Mouse (Mus musculus) WW6 (cell line): ENCODE measurements around the gene Rnf183.
"Not testable (repeated sequence)": the region's sequence is repeated elsewhere in the genome, so short reads cannot be mapped to it uniquely, and the experiment has no call there.

ENCODE experiments used
- DNase-seq: peaks from one replicate; pipeline ENCODE4 v3.0.0-alpha.2; 2013; ENCODE audit warnings: low read depth, low spot score

Rnf183 gene

DNA sequence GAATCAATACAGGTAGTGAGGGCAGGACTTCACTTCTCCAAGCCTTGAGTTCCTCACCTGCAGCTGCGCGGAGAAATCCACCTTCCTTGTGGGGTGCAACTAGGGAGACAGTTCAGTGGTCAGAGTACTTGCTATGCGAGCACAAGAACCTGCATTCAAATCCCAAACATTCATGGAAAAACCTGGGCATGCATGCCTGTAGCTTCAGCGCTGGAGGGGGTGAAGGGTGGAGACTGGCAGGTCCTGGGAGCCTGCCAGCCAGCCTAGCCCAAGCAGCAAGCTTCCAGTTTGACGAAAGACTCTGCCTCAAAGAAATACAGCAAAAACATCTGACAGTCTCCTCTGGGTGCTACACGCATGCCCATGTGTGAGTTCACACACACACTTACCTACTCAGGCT is at the start of gene Rnf183:
TSS of gene Rnf183 (minus strand) at position 172 of the 400 bp plus-strand sequence.
- DNase-seq, result no peak

DNA sequence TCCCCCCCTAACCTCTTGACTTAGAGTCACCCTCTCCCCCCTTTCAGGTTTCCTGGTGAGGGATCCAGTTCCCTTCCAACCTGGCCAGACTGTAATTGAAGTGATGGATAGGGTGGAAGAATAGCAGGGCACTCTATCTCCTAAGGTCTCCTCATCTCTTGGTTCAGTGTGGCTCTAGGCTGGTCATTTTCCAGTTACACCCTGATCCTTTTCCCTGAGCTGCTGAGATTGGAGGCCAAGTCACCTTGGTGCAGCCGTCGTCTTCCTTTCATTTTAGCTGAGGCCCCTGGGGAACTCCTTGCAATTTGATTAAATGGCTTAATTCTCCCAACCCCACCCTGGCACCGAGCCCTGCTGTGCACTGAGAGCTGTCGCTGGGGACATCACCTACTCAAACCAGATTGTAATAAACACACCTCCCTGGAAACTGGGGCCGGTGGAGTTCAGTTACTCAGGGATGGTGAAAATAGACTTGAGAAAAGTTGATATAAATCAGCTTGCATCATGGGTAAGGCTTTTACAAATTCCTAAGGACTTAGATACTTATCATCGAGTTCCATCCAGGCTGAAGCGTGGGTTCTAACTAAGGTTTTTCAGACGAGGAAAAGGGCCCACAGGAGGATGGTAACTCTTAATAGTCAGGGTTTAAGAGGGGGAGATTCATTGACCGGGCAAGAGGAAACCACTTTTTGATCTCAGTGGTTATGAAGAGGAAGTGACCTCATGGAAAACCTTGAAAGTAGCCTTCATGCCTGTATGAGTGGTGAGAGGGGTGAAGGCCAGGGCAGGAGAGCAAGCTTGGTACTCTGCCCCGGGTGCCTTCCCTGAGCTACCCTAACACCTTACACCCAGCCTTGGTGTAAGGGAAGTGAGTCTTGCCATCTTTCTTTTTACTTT is 45.9 kb upstream of the Rnf183 start:
- DNase-seq, result no peak

DNA sequence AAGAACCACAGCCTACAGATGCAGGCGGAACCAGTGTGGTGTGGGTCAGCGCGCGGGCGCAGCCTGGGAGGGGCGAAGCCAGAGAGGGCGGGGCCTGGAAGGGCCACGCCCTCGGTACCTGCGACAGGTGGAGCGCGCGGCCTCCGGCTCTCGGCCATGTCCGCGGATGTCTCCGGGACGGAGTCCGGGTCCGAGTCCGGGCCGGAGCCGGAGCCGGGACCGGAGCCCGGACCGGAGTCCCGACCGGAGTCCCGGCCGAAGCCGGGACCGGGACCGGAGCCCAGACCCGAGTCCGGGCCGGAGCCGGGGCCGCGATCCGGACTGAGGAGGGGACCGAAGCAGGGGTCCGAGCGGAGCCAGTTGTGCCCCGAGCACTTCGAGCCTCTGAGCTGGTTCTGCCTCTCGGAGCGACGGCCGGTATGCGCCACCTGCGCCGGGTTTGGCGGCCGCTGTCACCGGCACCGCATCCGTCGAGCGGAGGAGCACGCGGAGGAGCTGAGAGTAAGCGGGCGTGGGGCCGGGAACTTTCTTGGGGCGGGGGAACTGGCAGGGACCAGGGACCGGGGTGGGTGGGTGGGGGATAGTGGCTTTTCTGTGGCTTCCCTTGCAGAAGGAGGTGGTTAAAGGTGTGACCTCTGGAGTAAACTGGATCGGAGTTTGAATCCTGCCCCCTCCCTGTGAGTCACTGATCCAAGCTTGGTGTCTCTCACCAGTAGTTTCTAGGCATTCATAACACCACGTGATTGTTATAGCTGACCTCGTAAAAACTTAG is 45.1 kb upstream of the Rnf183 start, which contains the start of gene Bspry:
TSS of gene Bspry (plus strand) at position 117 of the 772 bp plus-strand sequence.
- peak; percentile 66 for DNase-seq

DNA sequence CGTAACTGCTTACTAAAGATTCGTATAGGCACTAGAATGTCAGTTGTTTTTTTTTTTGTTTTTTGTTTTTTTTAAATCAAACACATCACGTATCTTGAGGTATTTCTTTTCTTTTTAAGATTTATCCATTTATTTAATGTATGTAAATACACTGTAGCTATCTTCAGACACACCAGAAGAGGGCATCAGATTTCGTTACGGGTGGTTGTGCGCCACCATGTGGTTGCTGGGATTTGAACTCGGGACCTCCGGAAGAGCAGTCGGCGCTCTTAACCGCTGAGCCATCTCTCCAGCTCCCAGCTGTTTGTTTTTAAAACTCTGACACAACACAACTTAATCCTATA is 44.5 kb upstream of the Rnf183 start:
- DNase-seq, result not testable (repeated sequence)

DNA sequence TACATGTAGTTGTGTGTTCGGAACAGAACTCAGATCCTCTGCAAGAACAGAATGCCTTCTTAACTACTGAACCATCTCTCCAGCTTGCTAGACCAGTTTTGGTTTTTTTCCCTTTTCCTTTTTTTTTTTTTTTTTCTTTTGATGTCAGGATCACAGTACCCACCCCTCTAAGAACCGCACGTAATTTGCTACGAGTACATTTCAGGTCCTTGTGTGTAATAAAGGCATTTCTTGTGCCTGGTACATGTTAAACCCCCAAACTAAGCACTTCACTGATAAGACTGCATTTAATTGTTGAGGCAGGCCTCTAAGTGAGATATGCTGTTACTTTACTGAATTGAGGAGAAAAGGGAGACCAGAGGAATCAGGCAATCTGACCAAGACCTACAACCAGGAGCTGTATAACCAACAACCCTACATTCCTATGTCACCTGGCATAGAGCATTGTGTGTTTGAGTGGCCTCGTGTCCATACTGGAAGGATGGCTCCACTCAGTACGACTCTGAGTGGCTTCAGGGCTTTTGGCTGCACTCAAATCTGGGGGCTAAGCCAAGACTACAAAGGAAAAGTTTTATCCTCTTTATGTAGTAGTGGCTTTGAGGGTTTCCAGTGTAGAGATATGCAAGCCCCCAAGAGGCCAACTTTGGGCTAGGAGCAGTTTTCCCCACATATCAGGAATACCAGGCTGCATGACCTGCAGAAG is 42.6 kb upstream of the Rnf183 start:
- DNase-seq, result no peak

DNA sequence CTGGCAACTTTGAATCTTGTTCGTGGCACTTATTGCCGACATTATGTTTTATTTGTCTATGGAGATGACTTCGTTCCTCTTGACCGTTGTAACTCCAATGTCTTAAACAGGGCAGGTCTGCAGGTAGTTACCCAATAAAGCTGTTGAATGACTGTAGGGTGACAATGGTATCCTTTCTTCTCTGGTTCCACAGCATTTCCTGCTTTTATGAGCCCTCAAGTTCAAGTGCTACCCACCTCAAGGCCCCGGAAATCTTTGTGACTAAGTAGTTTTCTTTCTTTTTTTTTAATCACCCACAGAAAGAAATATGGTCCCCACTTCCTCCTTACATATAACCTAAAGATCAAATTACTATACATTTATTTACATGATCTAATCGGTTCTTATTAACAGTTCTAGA is 40.7 kb upstream of the Rnf183 start:
- DNase-seq, result no peak

DNA sequence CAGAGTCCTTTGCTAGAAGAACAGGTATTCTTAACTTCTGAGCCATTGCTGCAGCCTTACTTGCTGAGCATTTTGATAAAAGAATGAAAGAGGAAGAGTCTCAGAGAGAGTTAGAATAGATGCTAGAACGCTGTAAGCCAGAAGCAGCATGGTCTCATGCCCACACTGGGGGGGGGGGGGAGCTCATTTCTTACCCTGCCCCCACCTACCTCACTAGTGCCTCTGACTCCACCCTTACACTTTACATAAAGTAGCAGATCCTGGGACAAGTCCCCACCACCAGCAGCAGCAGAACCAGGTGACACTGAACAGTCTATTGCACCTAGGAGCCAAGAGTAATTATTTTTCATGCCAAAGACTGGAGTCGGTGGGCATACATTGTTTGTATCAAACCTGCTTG is 40.1 kb upstream of the Rnf183 start:
- DNase-seq, result no peak

DNA sequence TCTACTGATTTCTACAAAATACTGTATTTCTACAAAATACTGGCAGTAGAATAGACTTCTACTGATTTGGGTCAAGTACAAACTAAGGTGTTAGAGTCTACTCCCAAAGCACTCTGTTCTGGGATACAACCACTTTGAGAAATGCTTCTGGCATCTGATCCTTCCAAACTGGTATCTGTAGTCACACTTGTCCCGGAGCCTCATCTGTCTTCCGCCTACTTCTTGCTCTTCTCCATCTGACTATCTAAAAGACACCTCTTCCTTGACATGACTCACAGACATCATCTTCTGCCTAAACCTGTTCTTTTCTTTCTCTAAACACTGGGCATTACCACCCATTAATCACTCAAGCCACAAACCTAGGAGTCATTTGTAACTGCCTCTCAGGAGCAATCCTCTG is 37.0 kb upstream of the Rnf183 start:
- DNase-seq, result no peak

DNA sequence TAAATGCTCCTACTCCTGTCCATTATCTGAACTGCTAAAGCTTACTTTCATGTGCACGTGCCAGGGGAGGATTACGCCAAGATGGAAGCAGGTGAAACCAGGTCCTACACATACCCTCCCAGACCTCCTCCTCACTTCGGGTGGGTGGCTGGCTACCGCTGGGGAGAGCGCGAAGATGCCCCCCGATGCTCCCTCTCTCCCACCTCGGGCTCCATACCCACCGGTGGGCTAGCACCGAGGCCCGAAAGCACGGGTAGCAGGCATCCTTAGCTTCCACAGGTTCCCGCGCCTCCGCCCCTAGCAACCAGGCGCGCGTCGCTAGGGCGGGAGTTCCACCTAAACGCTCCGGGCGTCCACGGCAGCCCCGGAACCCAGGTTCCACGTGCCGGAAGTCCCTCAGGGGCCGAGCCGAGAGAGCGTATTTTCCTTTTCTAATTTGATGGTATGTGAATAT is 35.6 kb upstream of the Rnf183 start, which contains the start of gene Wdr31:
TSS of gene Wdr31 (minus strand) at position 299 of the 454 bp plus-strand sequence.
- peak; percentile 61 for DNase-seq

DNA sequence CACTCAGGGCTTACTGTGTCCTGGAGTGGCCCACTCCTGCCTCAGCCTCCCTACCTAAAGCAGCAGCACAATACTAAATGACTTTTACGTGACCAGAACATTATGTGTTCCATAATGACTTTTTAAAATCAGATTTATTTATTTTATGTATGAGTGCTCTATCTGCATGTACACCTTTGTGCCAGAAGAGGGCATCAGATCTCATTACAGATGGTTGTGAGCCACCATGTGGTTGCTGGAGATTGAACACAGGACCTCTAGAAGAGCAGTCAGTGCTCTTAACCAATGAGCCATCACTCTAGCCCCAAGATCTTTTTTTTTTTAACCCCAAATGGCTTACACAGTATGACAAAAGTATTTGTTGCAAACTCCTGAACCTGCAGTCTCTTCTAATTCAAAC is 33.1 kb upstream of the Rnf183 start:
- DNase-seq, result no peak

DNA sequence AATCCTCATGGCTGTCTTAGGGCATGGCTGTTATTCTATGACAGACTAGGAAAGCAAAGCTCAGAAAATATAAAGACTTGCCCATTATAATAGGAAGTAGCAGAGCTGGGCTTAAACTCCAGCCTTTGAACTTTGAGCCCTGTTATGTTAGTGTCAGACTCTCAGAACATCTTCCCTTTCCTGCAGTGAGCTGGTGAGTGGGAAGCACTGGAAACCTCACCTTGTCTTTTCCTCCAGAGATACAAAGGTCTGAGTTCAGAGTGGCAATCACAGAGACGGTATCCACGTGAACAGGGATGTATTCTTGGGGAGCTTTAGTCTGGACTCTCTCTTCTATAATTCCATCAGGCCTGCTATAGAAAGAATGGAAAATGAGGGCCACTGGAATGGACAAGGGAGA is 28.1 kb upstream of the Rnf183 start:
- no peak for DNase-seq

DNA sequence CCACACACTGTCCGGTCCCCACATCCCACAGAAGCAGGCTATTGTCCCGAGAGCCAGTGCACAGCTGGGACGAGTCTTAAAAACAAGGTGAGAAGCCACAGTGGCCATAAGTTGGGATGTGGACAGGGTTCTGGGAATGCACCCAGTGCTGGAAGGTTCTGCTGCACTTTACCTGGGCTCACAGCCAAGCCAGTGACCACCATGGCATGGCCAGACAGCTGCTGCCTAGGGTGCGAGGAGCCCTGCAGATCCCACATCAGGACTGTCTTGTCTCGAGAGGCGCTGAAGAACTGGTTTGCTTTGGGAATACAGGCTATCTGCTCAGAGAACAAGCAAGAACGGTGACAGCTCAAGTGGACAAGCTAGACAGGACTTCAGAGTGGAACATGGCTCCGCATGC is 25.3 kb upstream of the Rnf183 start:
- no peak for DNase-seq

DNA sequence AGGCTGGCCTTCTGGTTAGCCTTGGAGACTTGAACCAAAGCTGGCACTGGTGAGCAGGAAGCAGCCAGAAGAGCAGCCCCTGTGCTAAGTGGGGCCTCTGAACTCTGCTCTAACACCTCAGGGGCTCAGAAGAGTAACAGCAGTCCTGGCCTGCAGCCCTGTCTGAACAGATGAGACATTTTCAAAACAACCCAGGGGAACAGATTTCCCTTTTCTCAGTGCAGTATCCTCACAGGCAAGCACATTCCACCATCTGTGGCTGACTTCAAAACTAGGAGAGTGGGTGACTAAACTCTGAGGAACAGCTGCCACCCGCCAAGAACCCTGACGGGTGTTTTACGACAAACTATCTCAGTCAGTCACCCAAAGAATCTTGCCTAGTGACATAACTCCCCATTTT is 24.0 kb upstream of the Rnf183 start:
- no peak for DNase-seq

DNA sequence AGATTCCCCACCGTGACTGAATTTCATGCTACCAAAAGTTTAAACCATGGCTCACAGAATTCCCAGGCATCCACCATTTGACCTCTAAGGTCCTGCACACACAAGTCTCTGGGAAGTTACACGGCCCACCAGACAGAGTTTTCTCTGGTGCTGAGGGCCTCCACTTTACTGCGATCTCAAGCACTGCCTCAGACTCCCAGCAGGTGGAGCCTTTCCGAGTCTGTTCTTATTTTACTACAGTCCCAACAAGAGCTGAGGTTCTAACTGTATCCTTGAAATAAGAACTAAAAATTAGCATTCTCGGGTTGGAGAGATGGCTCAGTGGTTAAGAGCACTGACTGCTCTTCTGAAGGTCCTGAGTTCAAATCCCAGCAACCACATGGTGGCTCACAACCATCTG is 19.9 kb upstream of the Rnf183 start:
- DNase-seq, result no peak

DNA sequence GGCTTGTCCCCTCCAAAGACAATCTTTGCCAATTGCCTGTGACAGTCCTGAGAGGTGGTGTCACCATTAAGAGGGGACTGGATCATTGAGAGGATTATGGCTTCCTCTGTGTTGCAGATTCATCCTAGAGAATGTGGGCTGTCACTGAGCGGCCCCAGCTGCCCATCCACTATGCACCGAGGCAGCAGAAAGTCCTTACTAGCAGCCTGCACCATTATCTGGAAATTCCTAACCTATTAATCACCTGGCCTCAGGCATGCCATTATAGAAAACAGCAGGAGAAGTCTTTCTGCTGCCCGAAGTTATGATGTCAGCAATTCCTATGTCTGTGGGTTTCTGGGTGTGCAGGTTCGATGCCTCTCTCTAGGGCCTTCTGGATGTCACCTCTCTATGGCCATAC is 5.9 kb upstream of the Rnf183 start:
- no peak for DNase-seq

DNA sequence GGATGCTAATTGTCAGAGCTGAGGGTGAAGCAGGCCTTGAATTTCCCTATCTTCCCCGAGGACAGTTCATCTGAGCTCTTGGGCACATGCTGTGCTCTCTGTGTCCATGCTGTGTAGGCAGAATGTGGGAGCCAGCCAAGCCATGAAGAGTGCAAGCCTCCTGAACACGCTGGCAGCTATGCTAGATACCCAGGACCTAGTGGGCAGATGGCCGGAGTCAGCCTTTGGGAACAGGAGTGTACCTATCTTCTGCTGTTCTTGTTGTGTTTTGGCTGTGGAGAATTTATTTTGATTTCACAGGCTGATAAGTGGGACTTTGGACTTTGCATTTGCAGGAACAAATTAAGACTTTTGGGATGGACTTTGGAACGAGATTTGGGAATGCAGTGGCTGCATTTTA is 5.5 kb upstream of the Rnf183 start:
- no peak for DNase-seq

DNA sequence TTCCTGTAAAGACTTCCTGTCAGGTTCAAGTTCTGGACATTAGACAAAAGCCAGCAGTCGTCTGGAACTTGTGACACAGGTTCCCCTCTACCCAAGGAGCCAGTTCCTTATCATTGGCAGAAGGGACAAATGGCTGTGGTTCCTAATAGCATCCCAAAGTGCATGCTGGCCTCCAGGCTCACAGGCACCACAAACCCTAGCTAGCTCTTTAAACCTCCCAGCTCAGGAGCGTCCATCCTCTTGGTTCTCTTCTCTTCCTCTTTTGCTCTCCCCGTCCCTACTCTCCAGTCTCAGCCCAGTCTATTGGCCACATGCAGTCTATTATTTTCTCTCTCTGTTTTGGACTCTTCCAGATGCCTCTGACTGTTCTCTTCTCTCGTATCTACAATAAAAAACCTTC is 4.7 kb upstream of the Rnf183 start:
- DNase-seq, result no peak

DNA sequence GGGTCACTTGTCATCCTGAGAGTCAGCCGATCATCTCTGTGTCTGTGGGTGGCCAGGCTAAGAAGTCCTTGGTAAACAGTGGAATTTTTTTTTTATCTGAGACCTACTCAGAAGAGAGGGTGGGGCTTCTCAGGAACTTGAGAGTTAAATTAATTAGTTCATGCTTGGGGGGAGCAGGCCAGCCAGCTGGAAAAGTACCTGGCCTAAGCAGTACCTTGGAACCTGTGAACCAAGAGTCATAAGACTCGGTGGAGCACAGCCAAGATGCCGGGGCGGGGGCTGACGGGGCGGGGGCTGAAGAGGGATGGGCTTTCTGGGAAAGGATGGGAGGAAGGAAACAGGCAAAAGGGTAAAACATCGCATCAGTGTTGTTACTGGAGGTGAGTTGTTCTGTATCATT is 2.8 kb upstream of the Rnf183 start:
- DNase-seq, result no peak

DNA sequence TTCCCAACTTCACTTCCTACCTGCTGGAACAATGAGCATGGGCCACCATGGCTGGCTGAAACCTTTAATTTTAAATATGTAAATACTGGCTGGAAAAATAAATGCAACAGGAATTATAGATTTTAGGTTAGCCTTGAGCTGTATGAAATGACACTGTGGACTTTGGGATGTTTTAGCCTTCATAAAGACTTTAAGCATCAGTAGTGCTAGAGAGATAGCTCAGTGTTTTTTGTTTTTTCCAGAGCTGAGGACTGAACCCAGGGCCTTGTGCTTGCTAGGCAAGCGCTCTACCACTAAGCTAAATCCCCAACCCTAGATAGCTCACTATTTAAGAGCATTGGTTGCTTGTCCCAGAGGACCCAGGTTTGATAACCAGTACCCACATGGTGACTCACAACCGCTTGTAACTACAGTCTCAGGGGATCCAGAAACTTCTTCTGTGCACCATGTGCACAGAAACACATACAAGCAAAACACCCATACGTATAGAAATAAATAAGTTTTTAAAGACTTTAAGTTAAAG is 2.3 kb upstream of the Rnf183 start:
- no peak for DNase-seq

DNA sequence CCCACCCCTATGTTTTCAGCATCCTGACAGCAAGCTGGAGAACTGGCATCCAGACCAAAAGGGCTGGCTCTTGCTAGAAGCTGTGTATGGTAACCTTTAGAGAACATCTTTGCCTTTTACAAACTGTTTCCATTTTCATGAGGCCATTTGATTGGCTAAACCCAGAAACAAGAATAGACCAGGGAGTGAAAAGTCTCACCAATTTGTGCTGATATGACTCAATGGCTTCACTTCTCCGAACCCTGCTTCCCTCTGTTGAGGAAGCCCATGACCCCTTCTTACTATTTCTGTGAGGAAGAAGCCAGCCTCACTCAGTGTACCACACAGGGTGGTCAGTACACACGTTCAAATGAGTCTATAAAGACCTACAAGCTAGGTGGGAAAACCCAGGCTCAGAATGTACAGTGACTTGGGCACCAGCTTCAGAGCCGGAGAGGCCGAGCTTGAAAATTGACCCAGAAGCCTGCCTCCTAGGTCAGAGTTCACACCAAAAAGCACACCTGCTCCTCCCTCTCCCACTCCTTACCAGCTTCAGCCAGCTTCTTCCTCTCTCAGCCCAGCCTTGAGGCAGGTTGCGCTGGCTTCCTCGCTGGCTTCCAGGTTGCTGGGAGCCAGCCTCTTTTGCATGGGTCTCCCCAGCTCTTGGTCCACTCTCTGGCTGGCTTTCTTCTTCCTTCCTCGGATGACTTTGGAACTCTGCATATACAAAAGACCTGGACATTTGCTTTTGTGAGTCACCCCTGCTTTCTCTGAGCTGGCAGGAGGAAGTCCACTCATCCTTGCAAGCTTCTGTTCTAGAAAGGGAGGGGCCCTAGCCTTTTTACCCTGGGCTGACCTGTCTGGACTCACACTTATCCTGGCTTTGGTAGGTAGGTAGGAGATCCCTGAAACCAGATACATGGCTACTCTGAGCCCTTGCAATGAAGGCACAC is 847 bp downstream of the Rnf183 start:
- no peak for DNase-seq

DNA sequence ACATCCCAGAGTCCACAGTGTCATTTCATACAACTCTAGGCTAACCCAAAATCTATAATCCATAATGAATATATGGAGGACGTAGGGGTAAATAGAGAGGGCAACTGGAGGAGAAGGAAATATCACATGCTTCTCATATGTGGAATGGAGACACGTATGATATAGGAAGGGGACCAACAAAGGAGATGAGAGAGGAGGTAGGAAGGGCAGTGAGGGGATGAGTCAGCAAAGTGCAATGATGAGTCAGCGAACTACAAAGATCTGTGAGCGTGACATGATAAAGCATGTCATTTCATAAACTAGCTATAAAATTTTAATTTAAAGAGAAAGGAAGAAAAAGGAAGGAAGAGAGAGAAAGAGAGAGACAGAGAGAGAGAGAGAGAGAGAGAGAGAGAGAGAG is 3.5 kb downstream of the Rnf183 start:
- no peak for DNase-seq
